Mouse (Mus musculus) MEL (cell line): ENCODE measurements around the gene Pla2g5. TPM values are rescaled to one million over a fixed set of nuclear protein-coding genes. Genes with fewer than 3 reads are reported as not detected.

ENCODE experiments used
- DNase-seq: peaks from one replicate; pipeline ENCODE4 v3.0.0; 2011; ENCODE audit warnings: low read depth, low spot score
- H3K27ac ChIP-seq: 2 replicates; pipeline ENCODE4 v1.5.1; 2012; ENCODE audit warnings: low read depth, mild to moderate bottlenecking, control low read depth, low read length, moderate library complexity; ENCODE audit not compliant: control insufficient read depth
- H3K27me3 ChIP-seq, 2 experiments: fragments of 150-350 bp in 1 of 2; sonication (generic) in 1 of 2; 2 replicates each; pipeline ENCODE4 v1.6.1; 2012; ENCODE audit warnings: low read length in 2 of 2, mild to moderate bottlenecking in 2 of 2, improper control_type of control experiment in 1 of 2, moderate library complexity in 1 of 2; ENCODE audit not compliant: insufficient read depth in 2 of 2, control insufficient read depth in 1 of 2
- H3K36me3 ChIP-seq, 2 experiments: 2 replicates each; pipeline ENCODE4 v1.6.1; 2012 to 2014; ENCODE audit warnings: low read length in 2 of 2, improper control_type of control experiment in 1 of 2, inconsistent platforms in 1 of 2, mild to moderate bottlenecking in 1 of 2; ENCODE audit not compliant: insufficient read depth in 2 of 2, control insufficient read depth in 1 of 2
- H3K4me1 ChIP-seq, 2 experiments: fragments of 150-350 bp in 1 of 2; sonication (generic) in 1 of 2; 2 replicates each; pipeline ENCODE4 v1.6.1; 2012; ENCODE audit warnings: low read length in 2 of 2, improper control_type of control experiment in 1 of 2, mild to moderate bottlenecking in 1 of 2; ENCODE audit not compliant: insufficient read depth in 2 of 2, control insufficient read depth in 1 of 2
- H3K4me3 ChIP-seq, 2 experiments: fragments of 150-350 bp in 1 of 2; sonication (generic) in 1 of 2; 2 replicates each; pipeline ENCODE4 v1.5.1; 2012; ENCODE audit warnings: low read depth in 2 of 2, low read length in 2 of 2, mild to moderate bottlenecking in 2 of 2, moderate library complexity in 2 of 2, control low read depth in 1 of 2, improper control_type of control experiment in 1 of 2; ENCODE audit not compliant: control insufficient read depth in 1 of 2, insufficient read depth in 1 of 2
- H3K79me2 ChIP-seq: 2 replicates; pipeline ENCODE4 v1.6.1; 2012; ENCODE audit warnings: mild to moderate bottlenecking, low read length, moderate library complexity; ENCODE audit not compliant: control insufficient read depth, poor library complexity, insufficient read depth
- H3K9ac ChIP-seq: 2 replicates; pipeline ENCODE4 v1.6.1; 2012; ENCODE audit warnings: low read depth, mild to moderate bottlenecking, control low read depth, low read length, moderate library complexity; ENCODE audit not compliant: control insufficient read depth, poor library complexity, severe bottlenecking
- H3K9me3 ChIP-seq: fragments of 150-350 bp; sonication (generic); replicated peaks from 2 replicates; pipeline ENCODE4 v1.6.1; 2012; ENCODE audit warnings: mild to moderate bottlenecking, low read length, improper control_type of control experiment, moderate library complexity; ENCODE audit not compliant: insufficient read depth
- BHLHE40 ChIP-seq: IDR thresholded peaks from 2 replicates; pipeline ENCODE4 v1.6.1; 2012; ENCODE audit warnings: low read depth, mild to moderate bottlenecking, inconsistent platforms, low read length, improper control_type of control experiment, borderline replicate concordance
- CHD1 ChIP-seq: IDR thresholded peaks from 2 replicates; pipeline ENCODE4 v1.6.1; 2012; ENCODE audit warnings: low read depth, mild to moderate bottlenecking, inconsistent platforms, low read length, improper control_type of control experiment
- E2F4 ChIP-seq: IDR thresholded peaks from 2 replicates; pipeline ENCODE4 v1.6.1; 2011; ENCODE audit warnings: low read depth, low read length, improper control_type of control experiment, borderline replicate concordance
- ELF1 ChIP-seq: IDR thresholded peaks from 2 replicates; pipeline ENCODE4 v1.6.1; 2014; ENCODE audit warnings: low read depth, mild to moderate bottlenecking, inconsistent platforms, low read length, improper control_type of control experiment, moderate library complexity
- EP300 ChIP-seq, 2 experiments: IDR thresholded peaks; 2 replicates each; pipeline ENCODE4 v1.6.1; 2011; ENCODE audit warnings: improper control_type of control experiment in 2 of 2, low read length in 2 of 2, low read depth in 1 of 2, mild to moderate bottlenecking in 1 of 2
- GATA1 ChIP-seq: IDR thresholded peaks from 2 replicates; pipeline ENCODE4 v1.6.1; 2011; ENCODE audit warnings: low read depth, low read length, improper control_type of control experiment
- HCFC1 ChIP-seq: IDR thresholded peaks from 2 replicates; pipeline ENCODE4 v1.6.1; 2012; ENCODE audit warnings: low read depth, mild to moderate bottlenecking, inconsistent platforms, low read length, improper control_type of control experiment, moderate library complexity
- MAFK ChIP-seq: IDR thresholded peaks from 2 replicates; pipeline ENCODE4 v1.6.1; 2011; ENCODE audit warnings: low read depth, mild to moderate bottlenecking, low read length, improper control_type of control experiment, borderline replicate concordance
- MAX ChIP-seq: IDR thresholded peaks from 2 replicates; pipeline ENCODE4 v1.6.1; 2011; ENCODE audit warnings: low read length, improper control_type of control experiment
- POLR2A ChIP-seq, 2 experiments: IDR thresholded peaks; 2 replicates each; pipeline ENCODE4 v1.6.1; 2011 to 2012; ENCODE audit warnings: low read length in 2 of 2, mild to moderate bottlenecking in 2 of 2, control low read depth in 1 of 2, improper control_type of control experiment in 1 of 2, low read depth in 1 of 2, moderate library complexity in 1 of 2; ENCODE audit not compliant: control insufficient read depth in 1 of 2, insufficient read depth in 1 of 2, poor library complexity in 1 of 2
- POLR2AphosphoS5 ChIP-seq: IDR thresholded peaks from 2 replicates; pipeline ENCODE4 v1.6.1; 2012; ENCODE audit warnings: low read depth, borderline replicate concordance, mild to moderate bottlenecking, inconsistent platforms, low read length, moderate library complexity, mixed read lengths
- RAD21 ChIP-seq: IDR thresholded peaks from 2 replicates; pipeline ENCODE4 v1.6.1; 2011; ENCODE audit warnings: mild to moderate bottlenecking, low read depth, low read length, improper control_type of control experiment
- USF1 ChIP-seq: IDR thresholded peaks from 2 replicates; pipeline ENCODE4 v1.6.1; 2014; ENCODE audit warnings: low read depth, mild to moderate bottlenecking, inconsistent platforms, low read length, improper control_type of control experiment, moderate library complexity
- USF2 ChIP-seq, 2 experiments: IDR thresholded peaks; 2 replicates each; pipeline ENCODE4 v1.6.1; 2011 to 2012; ENCODE audit warnings: improper control_type of control experiment in 2 of 2, low read length in 2 of 2, borderline replicate concordance in 1 of 2, inconsistent platforms in 1 of 2, low read depth in 1 of 2, mild to moderate bottlenecking in 1 of 2; ENCODE audit not compliant: insufficient read depth in 1 of 2
- ZC3H11A ChIP-seq: IDR thresholded peaks from 2 replicates; pipeline ENCODE4 v1.6.1; 2012; ENCODE audit warnings: low read depth, mild to moderate bottlenecking, inconsistent platforms, low read length, improper control_type of control experiment
- ZNF384 ChIP-seq: IDR thresholded peaks from 2 replicates; pipeline ENCODE4 v1.6.1; 2012; ENCODE audit warnings: low read depth, mild to moderate bottlenecking, inconsistent platforms, low read length, improper control_type of control experiment
- polyA plus RNA-seq, 2 experiments: library from polyadenylated mRNA; stranded (reverse) in 1 of 2; unstranded in 1 of 2; fragments of >175 nt in 1 of 2; fragments of >200 nt in 1 of 2; gene quantifications; 2 replicates each; pipeline versions ENCODE4 v1.2.1 to v1.2.4; 2012; ENCODE audit warnings: low replicate concordance in 2 of 2, low read depth in 1 of 2; ENCODE audit not compliant: insufficient read length in 2 of 2, insufficient read depth in 1 of 2, missing spikeins in 1 of 2
- total RNA-seq: library from RNA; depleted of rRNA; stranded (reverse); fragments of 300-350 nt; gene quantifications from 2 replicates; pipeline ENCODE4 v1.2.3, GENCODE M21; 2012; rRNA removed

Gene Pla2g5
- total RNA-seq (not detected in 2 replicates), polyA plus RNA-seq (not detected)

- Histone ChIP-seq H3K36me3 (no peaks in the 10 kb centered on the region; a peak in 1 of 4 replicates), H3K79me2 (no peaks in the 10 kb centered on the region), H3K4me1 (peaks cover 1 to 4% of the 10 kb centered on the region in 2 experiments; a peak in 3 of 4 replicates), H3K9me3 (no peaks in the 10 kb centered on the region), H3K27me3 (peaks cover 0 to 1% of the 10 kb centered on the region in 2 experiments; a peak in 1 of 4 replicates), H3K4me3 (no peak within 1 kb of the TSS), H3K9ac (no peak within 1 kb of the TSS), H3K27ac (no peak within 1 kb of the TSS)
- TF ChIP-seq ELF1 (no peak), ZNF384 (no peak), GATA1 (no peak), USF1 (no peak), POLR2AphosphoS5 (no peak), ZC3H11A (no peak), MAFK (no peak)
- no peak for DNase-seq
These were observed at the start of gene Pla2g5 for GRCm38 (mm10) chr4:138863344-138863998. Pla2g5 (minus strand) TSS chr4:138863482.

DNA sequence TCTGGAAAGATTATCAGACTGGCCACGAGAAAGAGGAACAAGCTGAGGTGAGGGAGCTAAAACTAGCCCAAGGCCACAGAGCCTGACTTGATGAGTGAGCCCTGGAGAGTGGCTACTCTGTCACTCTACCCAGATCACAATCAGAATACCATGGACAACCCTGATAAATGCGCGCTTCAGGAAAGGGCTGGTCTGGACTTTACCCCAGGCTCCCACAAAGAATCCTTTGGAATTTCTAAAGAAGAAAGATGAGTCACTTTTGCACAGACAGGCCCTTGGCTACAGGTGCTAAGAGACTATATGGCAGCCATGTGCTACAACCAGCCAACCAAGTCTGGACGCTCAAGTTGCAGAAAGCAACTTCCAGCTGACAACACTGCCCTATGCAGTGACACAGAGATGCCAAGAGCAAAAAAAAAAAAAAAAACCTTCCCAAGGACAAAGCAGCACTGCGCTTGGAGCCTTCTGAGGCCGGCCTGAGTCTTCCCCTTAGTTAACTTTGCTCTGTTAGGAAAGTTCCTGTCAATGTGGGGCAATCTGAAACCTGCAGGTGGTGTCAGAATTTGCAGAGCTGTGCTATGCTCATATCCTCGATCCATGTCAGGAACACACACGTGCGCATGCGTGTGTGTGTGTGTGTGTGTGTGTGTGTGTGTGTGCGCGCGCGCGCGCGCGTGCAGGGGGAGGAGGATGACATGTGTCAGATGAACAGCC, 42.5 kb upstream of the Pla2g5 start:
- Histone ChIP-seq H3K27ac (no peak overlapping the region), H3K4me3 (no peak overlapping the region), H3K4me1 (no peaks in the 10 kb centered on the region), H3K36me3 (peaks cover 0 to 2% of the 10 kb centered on the region in 2 experiments; a peak in 1 of 4 replicates), H3K27me3 (no peaks in the 10 kb centered on the region), H3K9ac (no peak overlapping the region), H3K79me2 (no peaks in the 10 kb centered on the region), H3K9me3 (no peaks in the 10 kb centered on the region)
- TF ChIP-seq E2F4, result no peak
- TF ChIP-seq USF2 (IDR thresholded peaks at IDR 0.05; ENCODE audit: borderline replicate concordance in 1 of 2, insufficient read depth in 1 of 2, low read depth in 1 of 2, low read length in 2 of 2), result no peak
- no peak for TF ChIP-seq POLR2A (IDR thresholded peaks at IDR 0.05; ENCODE audit: control insufficient read depth in 1 of 2, insufficient read depth in 1 of 2, low read depth in 1 of 2, low read length in 2 of 2, poor library complexity in 1 of 2)
- no peak for TF ChIP-seq MAX
- TF ChIP-seq CHD1, result no peak
- TF ChIP-seq GATA1, result no peak
- no peak for TF ChIP-seq BHLHE40
- TF ChIP-seq RAD21, result no peak
- no peak for TF ChIP-seq EP300 (IDR thresholded peaks at IDR 0.05; ENCODE audit: low read depth in 1 of 2, low read length in 2 of 2)
- TF ChIP-seq HCFC1, result no peak
- no peak for DNase-seq
